Mouse (Mus musculus): ENCODE results near the gene 4931409K22Rik. TPM values are rescaled to one million over a fixed set of nuclear protein-coding genes. Genes with fewer than 3 reads are reported as not detected.
A peak's percentile ranks its signal among the peaks of the same experiment; 100 is the strongest.
"Not testable (repeated sequence)": the region's sequence is repeated elsewhere in the genome, so short reads cannot be mapped to it uniquely, and the experiment has no call there.

Gene 4931409K22Rik
- polyA plus RNA-seq, 1 experiment from 2014 or later, result 0.07 TPM

GRCm38 (mm10) chr5:24591268-24591721 is 34.7 kb upstream of the 4931409K22Rik start:
- Histone ChIP-seq H3K27ac (replicated peaks) (peak overlapping the region; percentile 16; the same call in 1 of the 2 replicates), H3K4me3 (peak overlapping the region; percentile 37), H3K36me3 (replicated peaks) (peaks cover 79% of the 10 kb centered on the region), H3K4me1 (peaks cover 57% of the 10 kb centered on the region), H3K27me3 (replicated peaks; ENCODE audit: low read depth, poor library complexity, severe bottlenecking) (peaks cover 48% of the 10 kb centered on the region), H3K9me3 (no peaks in the 10 kb centered on the region)
- 19% methylated on average over 23 of the region's 23 CpGs for WGBS
- DNase-seq (ENCODE audit: low spot score), result peak; percentile 56

DNA sequence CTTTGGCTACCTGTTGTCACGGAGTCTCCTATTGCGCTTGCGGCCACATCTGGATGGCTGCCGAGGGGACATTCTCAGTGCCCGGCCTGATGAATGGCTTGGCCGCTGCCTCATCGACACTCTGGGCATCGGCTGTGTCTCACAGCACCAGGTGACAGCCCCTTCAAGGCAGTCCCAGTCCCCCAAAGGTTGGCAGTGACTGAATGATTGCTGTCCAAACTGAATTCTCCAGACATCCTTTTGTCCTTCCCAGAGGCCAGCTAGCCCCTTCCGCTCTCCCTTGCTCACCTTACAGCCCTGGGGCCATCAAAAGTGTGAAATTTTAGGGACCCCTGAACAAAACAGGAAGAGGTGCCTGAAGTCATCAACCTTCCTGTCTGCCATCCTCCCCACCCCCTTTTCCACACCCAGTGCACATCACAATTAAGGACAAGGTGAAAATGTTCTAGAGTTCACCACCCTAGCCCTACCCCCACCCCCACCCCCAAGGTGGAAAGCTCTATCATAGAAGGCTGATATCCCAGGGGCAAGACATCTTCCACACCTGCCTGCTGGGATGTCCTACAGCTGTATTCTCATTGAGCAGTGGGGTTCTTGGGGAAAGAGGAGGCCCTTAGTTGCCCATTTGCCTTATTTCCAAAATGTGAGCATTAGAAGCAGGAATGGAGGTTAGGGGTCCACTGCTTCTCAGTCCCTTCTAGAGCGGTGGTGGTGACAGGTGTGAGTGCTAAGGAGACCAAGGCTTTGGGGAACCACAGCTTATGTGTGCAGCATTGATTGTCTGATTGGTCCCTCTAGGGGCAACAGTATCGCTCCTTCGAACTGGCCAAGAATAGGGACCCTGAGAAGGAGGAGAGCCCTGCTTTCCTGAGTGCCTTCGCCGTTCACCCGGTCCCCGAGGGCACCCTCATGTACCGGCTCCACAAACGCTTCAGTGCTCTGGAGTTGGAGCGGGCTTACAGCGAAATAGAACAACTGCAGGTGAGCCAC is 33.2 kb upstream of the 4931409K22Rik start:
- Histone ChIP-seq H3K4me3 (no peak overlapping the region), H3K27me3 (replicated peaks; ENCODE audit: low read depth, poor library complexity, severe bottlenecking) (peaks cover 33% of the 10 kb centered on the region), H3K4me1 (peaks cover 51% of the 10 kb centered on the region), H3K9me3 (no peaks in the 10 kb centered on the region), H3K36me3 (replicated peaks) (peaks cover 68% of the 10 kb centered on the region), H3K27ac (replicated peaks) (no peak overlapping the region)
- DNase-seq (ENCODE audit: low spot score), result no peak
- 91% methylated on average over 20 of the region's 20 CpGs for WGBS

- Histone ChIP-seq H3K27me3 (replicated peaks; ENCODE audit: low read depth, poor library complexity, severe bottlenecking) (peaks cover 14% of the 10 kb centered on the region), H3K4me3 (peak overlapping the region; percentile 95), H3K4me1 (peaks cover 41% of the 10 kb centered on the region), H3K9me3 (no peaks in the 10 kb centered on the region), H3K27ac (replicated peaks) (peak overlapping the region; percentile 86), H3K36me3 (replicated peaks) (peaks cover 42% of the 10 kb centered on the region)
- DNase-seq (ENCODE audit: low spot score), result no peak
- 32% methylated on average over 4 of the region's 4 CpGs for WGBS
These were observed 30.6 kb upstream of the 4931409K22Rik start for GRCm38 (mm10) chr5:24587200-24587577.

GRCm38 (mm10) chr5:24586547-24587199 is 30.1 kb upstream of the 4931409K22Rik start, which contains the start of gene Chpf2:
Chpf2 (plus strand) TSS chr5:24586741.
- peak within 1 kb of the TSS; percentile 86 for H3K27ac ChIP-seq (replicated peaks)
- peaks cover 36% of the 10 kb centered on the region for H3K4me1 ChIP-seq
- WGBS, result under 1% methylated on average over 43 of the region's 43 CpGs
- H3K4me3 ChIP-seq, result peak within 1 kb of the TSS; percentile 95
- peaks cover 9% of the 10 kb centered on the region for H3K27me3 ChIP-seq (replicated peaks; ENCODE audit: low read depth, poor library complexity, severe bottlenecking)
- DNase-seq (ENCODE audit: low spot score), result peak; percentile 91
- no peaks in the 10 kb centered on the region for H3K9me3 ChIP-seq
- peaks cover 37% of the 10 kb centered on the region for H3K36me3 ChIP-seq (replicated peaks)

- Histone ChIP-seq H3K9me3 (no peaks in the 10 kb centered on the region), H3K4me3 (peak overlapping the region; percentile 95), H3K27ac (replicated peaks) (peak overlapping the region; percentile 86), H3K27me3 (replicated peaks; ENCODE audit: low read depth, poor library complexity, severe bottlenecking) (peaks cover 4% of the 10 kb centered on the region; the same call in 1 of the 2 replicates), H3K4me1 (peaks cover 31% of the 10 kb centered on the region), H3K36me3 (replicated peaks) (peaks cover 31% of the 10 kb centered on the region)
- WGBS, result 10% methylated on average over 8 of the region's 8 CpGs
- peak; percentile 25 for DNase-seq (ENCODE audit: low spot score)
These were observed 29.5 kb upstream of the 4931409K22Rik start for GRCm38 (mm10) chr5:24586106-24586505.

- Histone ChIP-seq H3K4me3 (peak overlapping the region; percentile 93), H3K27me3 (replicated peaks; ENCODE audit: low read depth, poor library complexity, severe bottlenecking) (no peaks in the 10 kb centered on the region), H3K9me3 (no peaks in the 10 kb centered on the region), H3K36me3 (replicated peaks) (peaks cover 27% of the 10 kb centered on the region), H3K27ac (replicated peaks) (peak overlapping the region; percentile 91), H3K4me1 (peaks cover 15% of the 10 kb centered on the region)
- WGBS, result 72% methylated on average over 6 of the region's 6 CpGs
- DNase-seq (ENCODE audit: low spot score), result no peak
These were observed 21.7 kb upstream of the 4931409K22Rik start for GRCm38 (mm10) chr5:24578109-24578963.

- Histone ChIP-seq H3K36me3 (replicated peaks) (peaks cover 37% of the 10 kb centered on the region), H3K9me3 (no peaks in the 10 kb centered on the region), H3K4me1 (peaks cover 15% of the 10 kb centered on the region), H3K27ac (replicated peaks) (peak within 1 kb of the TSS; percentile 91), H3K4me3 (peak within 1 kb of the TSS; percentile 93), H3K27me3 (replicated peaks; ENCODE audit: low read depth, poor library complexity, severe bottlenecking) (no peaks in the 10 kb centered on the region)
- WGBS, result under 1% methylated on average over 48 of the region's 48 CpGs
- peak; percentile 100 for DNase-seq (ENCODE audit: low spot score)
These were observed 20.7 kb upstream of the 4931409K22Rik start, which contains the start of gene Abcf2 for GRCm38 (mm10) chr5:24577183-24577929. Abcf2 (minus strand) TSS chr5:24577467.

DNA sequence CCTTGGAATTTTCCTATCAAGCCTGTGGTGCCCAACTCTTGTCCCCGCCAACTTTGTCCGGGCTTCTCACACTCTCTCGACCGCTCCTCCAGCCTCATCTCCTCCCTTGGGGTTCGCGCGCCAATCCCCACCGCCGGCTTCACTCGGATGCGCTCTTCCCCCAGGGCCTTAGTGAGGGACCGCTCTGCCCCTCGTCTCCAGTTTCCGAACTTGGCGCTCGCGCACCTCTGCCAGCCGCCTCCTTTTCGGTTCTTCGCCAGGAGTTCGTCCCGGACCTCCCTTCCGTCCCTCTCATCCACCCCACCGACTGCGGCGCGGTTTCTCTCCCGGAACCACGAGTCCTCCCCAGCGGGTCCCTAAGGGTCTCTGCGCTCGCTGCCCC is 20.2 kb upstream of the 4931409K22Rik start:
- Histone ChIP-seq H3K27me3 (replicated peaks; ENCODE audit: low read depth, poor library complexity, severe bottlenecking) (no peaks in the 10 kb centered on the region), H3K36me3 (replicated peaks) (peaks cover 43% of the 10 kb centered on the region), H3K27ac (replicated peaks) (peak overlapping the region; percentile 91), H3K4me3 (peak overlapping the region; percentile 93), H3K4me1 (peaks cover 15% of the 10 kb centered on the region), H3K9me3 (no peaks in the 10 kb centered on the region)
- DNase-seq (ENCODE audit: low spot score), result no peak
- WGBS, result under 1% methylated on average over 32 of the region's 32 CpGs

DNA sequence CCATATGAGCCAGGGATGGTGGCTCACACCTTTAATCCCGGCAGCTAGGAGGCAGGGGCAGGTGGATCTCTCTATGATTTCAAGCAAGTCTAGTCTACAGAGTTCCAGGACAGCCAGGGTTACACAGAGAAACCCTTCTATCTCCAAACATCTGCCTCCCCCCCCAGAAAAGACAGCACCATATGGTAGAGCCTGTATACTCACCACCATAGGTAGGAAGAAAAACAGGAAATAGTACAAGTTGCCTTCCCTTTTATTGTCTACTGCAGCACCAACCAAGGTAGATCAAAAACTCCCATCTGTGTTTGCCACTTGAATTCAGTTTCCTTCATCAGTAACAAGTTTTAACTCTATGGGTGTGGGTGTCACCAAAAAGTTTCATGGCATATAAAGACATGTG is 19.3 kb upstream of the 4931409K22Rik start:
- peak overlapping the region; percentile 93 for H3K4me3 ChIP-seq
- 80% methylated on average over 1 of the region's 1 CpGs for WGBS

DNA sequence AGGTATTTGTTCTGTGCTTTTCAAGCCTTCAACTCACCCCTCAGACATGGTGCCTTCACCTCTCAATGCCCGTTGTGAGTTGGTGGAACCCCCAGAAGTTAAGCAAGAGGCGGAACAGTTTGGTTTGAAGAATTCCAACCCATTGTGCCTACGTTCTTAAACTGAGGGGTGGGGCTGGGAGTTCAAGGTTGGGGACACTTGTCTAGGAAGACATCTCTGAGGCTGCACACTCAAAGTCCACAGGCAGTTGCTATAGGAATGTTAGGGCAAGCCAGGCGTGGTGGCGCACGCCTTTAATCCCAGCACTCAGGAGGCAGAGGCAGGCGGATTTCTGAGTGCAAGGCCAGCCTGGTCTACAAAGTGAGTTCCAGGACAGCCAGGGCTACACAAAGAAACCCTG is 1.3 kb downstream of the 4931409K22Rik start:
- H3K4me1 ChIP-seq, result peaks cover 34% of the 10 kb centered on the region
- peaks cover 26% of the 10 kb centered on the region for H3K27me3 ChIP-seq (replicated peaks; ENCODE audit: low read depth, poor library complexity, severe bottlenecking)
- H3K27ac ChIP-seq (replicated peaks); H3K9me3 ChIP-seq; H3K36me3 ChIP-seq (replicated peaks); H3K4me3 ChIP-seq; DNase-seq (ENCODE audit: low spot score): not testable (repeated sequence)
- 95% methylated on average over 7 of the region's 7 CpGs for WGBS

More for the DNA sequence above, 19.3 kb upstream of the 4931409K22Rik start:
- Histone ChIP-seq H3K27ac (replicated peaks) (no peak overlapping the region), H3K4me1 (peaks cover 15% of the 10 kb centered on the region), H3K27me3 (replicated peaks; ENCODE audit: low read depth, poor library complexity, severe bottlenecking) (no peaks in the 10 kb centered on the region), H3K9me3 (no peaks in the 10 kb centered on the region), H3K36me3 (replicated peaks) (peaks cover 51% of the 10 kb centered on the region)
- no peak for DNase-seq (ENCODE audit: low spot score)

GRCm38 (mm10) chr5:24553621-24554244 is 2.9 kb downstream of the 4931409K22Rik start:
- Histone ChIP-seq H3K27ac (replicated peaks) (no peak overlapping the region), H3K27me3 (replicated peaks; ENCODE audit: low read depth, poor library complexity, severe bottlenecking) (peaks cover 41% of the 10 kb centered on the region), H3K4me1 (peaks cover 34% of the 10 kb centered on the region), H3K4me3 (no peak overlapping the region), H3K36me3 (replicated peaks) (no peaks in the 10 kb centered on the region), H3K9me3 (no peaks in the 10 kb centered on the region)
- peak; percentile 39 for DNase-seq (ENCODE audit: low spot score)
- 62% methylated on average over 5 of the region's 5 CpGs for WGBS

Measured in embryonic facial prominence, embryonic 10.5 days (tissue).